Mouse (Mus musculus): ENCODE results near the gene Gm9970. TPM values are rescaled to one million over a fixed set of nuclear protein-coding genes. Genes with fewer than 3 reads are reported as not detected.
"Not testable (repeated sequence)": the region's sequence is repeated elsewhere in the genome, so short reads cannot be mapped to it uniquely, and the experiment has no call there.

Gene Gm9970
- total RNA-seq, 2 experiments from 2014 or later, result not detected

GRCm38 (mm10) chr5:31221304-31221945 lies 19.6 kb downstream of the Gm9970 start:
- DNase-seq, result no peak

DNA sequence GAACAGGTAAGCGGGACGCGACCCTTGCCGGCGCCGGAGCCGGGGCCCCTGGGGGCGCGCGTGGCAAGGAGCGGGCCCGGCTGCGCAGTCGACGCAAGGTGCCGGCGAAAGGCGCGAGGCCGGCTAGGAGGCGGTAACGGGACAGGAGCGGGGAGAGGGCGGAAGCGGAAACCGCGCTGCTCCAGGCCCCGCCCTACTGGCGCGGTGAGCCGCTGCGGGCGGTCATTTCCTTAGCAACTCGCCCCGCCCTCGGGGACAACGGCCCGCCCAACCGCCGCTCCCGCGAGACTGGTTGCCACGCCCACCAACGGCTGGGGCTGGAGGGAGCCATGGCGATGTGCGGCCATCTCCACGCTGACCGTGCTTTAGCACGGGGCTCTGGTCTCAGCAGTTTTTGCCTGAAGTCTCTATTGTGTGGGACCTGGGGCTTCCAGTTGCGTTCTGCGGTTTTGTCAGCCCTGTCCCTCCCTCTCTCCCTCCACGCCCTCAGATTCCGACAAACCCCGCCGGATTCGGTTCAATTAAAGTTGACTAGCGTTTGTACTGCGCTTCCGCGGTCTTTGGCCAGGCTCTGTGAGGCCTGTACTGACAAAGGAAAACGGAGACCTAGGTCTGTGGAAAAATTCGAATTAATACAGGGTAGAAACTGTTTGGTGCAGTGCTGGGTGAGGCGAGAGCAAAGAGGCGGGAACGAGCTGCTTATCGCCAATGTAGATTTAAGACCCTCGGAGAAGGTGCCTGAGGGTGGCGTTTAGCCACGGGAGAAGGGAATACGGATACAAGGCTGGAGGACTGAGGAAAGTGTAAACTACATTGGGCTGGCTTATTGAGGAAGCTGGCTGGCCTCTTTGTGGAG lies 20.4 kb downstream of the Gm9970 start, which contains the start of gene Ppm1g:
TSS of gene Ppm1g (minus strand) at position 240 of the 856 bp plus-strand sequence.
- DNase-seq, result peak; percentile 95 to 97

DNA sequence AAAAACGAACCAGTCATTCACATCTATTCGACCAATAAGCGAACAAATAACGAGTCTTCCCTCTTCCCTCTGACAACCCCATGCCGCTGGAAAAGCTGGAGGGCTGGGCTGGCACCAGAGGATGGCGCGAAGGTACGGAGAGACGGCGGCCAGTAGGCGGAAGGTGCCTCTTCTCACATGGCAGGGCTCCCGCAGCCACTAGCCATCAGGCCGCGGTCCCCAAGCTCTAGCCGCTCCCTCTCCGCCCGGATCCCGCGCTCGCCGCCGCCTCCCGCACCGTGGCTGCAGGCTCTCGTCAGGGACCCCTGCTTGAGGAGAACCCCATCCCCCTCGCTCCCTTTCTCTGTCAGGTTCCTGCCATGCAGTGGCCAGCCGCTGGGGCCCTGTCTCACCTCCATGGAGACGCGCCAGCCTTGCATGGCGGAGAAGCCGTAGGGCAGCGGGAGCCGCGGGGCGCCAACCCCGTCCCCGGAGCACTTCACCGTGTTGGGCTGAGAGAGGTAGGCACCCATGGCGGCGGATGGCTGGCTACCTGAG lies 21.1 kb downstream of the Gm9970 start:
- DNase-seq, result peak in 1 of 2 experiments; percentile 55

- DNase-seq, result no peak
These were observed 21.6 kb downstream of the Gm9970 start for GRCm38 (mm10) chr5:31219474-31219873.

DNA sequence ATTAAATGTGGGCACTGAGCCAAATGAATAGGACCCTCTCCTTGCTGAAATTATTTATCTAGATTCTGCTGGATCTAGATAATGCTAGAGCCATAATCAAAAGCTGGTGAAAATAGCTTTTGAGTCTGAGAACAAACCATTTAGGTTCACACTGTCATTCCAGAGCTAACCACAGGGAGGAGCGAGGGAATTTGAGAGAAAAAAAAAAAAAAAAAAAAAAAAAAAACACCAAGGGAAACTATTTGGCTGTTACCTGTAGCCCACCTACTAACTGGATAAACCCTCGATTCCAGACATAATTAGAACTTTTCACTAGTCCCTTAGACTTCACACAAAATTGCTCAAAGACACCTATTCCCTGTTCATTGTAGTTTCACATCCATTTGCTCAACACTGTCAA lies 22.0 kb downstream of the Gm9970 start:
- DNase-seq, result no peak

DNA sequence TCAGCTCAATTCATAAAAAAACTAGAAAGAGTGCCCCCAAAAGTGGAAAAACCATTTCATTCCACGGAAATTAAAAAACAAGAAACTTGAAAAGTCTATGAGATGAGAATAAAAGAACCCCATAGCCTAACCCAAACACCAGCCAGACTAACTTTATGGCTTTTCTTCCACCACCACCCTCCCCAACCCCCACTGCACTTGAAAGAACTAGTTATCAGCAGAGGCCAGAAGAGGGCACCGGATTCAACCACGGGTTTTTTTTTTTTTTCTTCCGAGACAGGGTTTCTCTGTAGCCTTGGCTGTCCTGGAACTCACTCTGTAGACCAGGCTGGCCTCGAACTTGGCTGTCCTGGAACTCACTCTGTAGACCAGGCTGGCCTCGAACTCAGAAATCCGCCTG lies 22.7 kb downstream of the Gm9970 start:
- no peak for DNase-seq

DNA sequence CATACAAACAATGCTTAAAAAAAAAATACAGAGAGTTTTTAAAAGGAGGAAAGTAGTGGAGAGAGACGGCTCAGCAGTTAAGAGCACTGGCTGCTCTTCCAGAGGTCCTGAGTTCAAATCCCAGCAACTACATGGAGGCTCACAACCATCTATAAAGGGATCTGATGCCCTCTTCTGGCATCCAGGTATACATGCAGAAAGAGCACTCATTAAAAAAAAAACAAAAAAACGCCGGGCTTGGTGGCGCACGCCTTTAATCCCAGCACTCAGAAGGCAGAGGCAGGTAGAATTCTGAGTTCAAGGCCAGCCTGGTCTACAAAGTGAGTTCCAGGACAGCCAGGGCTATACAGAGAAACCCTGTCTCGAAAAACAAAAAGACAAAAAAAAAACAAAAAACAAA lies 24.5 kb downstream of the Gm9970 start:
- DNase-seq, result not testable (repeated sequence)

DNA sequence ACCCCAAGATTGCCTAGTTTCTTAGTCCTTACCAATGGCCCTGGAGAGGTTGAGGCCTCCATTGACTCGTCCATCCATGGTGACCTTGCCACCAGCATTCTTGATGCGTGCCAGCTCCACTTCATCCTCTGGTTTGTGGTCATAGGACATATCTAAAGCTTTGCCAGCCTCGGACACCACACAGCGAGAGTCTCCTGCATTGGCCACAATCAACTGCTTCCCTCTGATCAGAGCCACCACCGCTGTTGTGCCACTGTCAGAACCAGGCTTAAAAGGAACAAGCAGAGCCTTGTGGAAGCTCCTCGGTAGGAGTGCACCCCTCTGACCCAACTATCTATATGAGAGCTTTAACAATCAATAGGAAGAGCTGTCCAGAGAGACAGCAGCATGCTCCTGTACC lies 36.6 kb downstream of the Gm9970 start:
- no peak for DNase-seq

- DNase-seq, result no peak
These were observed 37.2 kb downstream of the Gm9970 start for GRCm38 (mm10) chr5:31203866-31204265.

- DNase-seq, result no peak
These were observed 38.1 kb downstream of the Gm9970 start for GRCm38 (mm10) chr5:31202933-31203332.

GRCm38 (mm10) chr5:31201742-31202590 lies 39.1 kb downstream of the Gm9970 start, which contains the start of gene Zfp513:
Gene Zfp513 (minus strand): TSS chr5:31202303.
- peak; percentile 95 to 98 for DNase-seq

DNA sequence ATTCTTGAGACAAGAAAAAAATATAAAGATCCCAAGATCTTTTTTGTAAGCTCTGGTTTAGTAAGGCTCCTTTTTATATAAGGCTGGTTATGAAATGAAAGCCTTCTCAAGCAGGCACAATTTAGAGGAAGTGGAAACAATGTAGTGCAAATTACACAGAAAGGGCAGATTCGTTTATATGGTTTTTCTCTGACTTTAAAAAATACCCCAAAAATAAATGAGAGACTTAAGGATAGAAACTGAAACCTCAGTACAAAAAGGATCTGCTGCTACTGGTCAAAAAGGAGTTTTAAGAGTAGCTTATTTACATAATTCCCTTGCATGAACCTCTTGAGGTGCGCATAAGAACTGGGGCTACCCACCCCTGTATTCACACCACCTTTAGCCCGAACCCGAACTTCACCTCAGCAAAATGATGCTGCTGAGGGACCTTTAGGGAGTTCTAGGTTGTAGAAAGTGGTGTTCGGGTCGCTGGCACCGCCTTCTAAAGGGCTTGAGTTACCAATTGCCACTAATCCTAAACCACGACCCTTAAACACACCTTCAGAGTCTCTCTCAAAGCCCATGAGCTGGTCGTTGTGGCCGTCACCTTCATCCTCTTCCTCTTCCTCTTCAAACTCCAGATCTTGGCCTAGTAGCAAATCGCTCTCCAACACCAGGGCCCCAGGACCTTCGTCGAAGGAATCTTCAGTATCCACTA lies 39.8 kb downstream of the Gm9970 start:
- DNase-seq, result no peak

DNA sequence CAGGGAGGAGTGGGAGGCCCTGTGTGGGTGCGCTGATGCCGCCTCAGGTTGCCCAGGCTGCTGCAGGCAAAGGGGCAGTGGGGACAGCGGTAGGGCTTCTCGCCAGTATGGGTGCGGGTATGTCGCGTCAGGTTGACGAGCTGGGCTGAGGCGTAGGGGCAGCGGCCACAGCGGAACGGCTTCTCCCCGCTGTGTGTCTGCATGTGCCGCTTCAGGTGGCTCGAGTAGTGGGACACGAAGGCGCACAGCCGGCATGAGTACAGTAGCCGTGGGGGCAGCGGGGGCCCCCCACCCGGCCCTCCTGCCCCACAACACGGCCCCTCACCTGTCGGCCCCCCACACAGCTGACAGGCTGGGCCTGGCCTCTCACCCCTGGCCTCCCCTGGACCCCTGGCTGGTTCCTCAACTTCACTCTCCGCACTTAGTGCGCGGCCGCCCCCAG lies 40.7 kb downstream of the Gm9970 start:
- DNase-seq, result no peak

DNA sequence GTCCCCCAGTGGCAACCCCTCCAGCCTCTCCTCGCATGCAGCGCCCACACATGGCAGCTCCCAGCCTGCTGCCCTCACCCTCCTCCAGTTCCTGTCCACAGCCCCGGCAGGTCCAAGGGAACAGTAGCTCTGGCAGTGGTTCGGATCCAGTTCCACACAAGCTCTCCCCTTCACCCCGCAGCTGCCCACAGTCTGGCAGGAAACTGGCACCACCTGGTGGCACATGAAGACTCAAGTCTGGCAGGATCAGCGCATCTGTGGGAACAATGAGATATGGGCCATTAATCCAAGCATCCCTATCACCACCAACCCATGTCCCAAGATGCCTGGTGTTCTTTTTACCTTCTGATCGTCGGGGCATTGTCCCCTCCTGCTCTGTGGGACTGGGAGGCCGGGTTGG lies 41.1 kb downstream of the Gm9970 start:
- DNase-seq, result no peak

GRCm38 (mm10) chr5:31199321-31199892 lies 41.6 kb downstream of the Gm9970 start:
- DNase-seq, result no peak

DNA sequence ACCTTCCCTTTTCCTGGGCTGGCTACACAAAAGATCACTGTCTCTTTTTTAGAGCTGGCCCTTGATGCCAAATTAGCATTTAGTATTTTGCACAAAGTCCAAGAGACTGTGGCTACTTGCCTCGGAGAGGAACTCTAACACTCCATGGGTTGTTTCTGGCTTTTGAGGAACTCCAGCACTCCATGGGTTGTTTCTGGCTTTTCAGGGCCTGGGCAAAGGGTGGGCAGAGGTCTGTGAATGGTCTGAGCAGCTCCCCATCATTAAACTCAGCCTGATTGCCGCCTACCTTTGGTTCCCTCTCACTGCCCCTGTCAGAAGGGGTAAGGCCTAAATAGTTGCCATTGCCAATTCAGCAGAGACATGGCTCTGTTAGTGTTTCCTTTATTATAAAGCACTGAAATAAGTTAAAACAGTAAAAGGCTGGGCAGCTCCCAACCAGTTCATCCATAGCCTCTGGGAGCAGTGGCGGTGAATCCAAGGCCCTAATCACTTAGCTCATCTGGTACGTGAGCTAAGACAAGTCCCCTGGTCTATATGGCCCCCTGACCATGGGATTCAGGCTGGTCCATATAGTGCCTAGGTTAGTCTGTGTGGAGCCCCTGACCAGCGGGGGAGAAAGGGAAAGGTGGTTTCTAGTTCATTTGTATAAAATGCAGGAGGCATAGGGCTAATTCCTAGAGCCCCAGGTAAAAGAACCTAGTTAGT lies 42.3 kb downstream of the Gm9970 start:
- DNase-seq, result no peak

GRCm38 (mm10) chr5:31198170-31198569 lies 42.9 kb downstream of the Gm9970 start:
- DNase-seq, result no peak

DNA sequence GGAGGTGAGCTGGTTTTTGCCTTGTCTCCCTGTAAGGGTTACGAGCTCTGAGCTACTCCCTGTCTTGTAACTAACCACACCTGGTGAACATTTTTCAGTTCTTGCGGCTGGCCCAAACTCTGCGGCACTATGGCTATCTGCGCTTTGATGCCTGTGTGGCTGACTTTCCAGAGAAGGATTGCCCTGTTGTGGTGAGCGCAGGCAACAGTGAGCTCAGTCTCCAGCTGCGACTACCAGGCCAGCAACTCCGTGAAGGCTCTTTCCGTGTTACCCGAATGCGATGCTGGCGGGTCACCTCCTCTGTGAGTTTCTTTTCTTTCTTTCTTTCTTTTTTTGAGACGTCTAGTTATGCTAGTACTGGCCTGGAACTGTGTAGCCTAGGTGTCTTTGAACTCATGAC lies 44.0 kb downstream of the Gm9970 start:
- DNase-seq, result no peak

GRCm38 (mm10) chr5:31196207-31196606 lies 44.8 kb downstream of the Gm9970 start:
- no peak for DNase-seq

- no peak for DNase-seq
These were observed 45.4 kb downstream of the Gm9970 start for GRCm38 (mm10) chr5:31195671-31196070.
